Comparison of ENCODE assay signal across 8 mouse cellular contexts in the genomic region with DNA sequence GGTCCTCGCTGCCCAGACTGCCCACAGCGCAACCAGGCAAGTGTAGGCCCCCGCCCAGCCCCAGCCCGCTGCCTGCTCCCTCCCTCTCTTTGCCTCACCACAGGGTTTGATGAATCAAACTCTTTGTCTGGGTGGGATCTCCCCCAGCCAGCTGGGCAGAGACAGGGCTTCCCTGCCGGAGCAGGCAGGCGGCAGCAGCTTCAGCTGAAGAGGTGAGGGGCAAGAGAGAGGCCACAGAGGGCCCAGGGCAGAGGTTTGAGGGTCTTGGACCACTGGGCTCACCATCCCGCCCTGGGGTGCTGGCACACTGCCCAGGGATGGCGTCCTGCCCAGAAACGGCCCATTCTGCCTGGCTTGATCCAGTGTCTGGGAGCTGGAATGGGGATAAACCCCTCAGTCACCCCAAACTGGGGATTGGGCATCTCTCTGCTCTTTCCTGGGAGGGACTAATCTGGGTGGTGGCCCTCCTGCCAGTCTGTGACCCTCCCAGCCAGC. TPM values are rescaled to one million over a fixed set of nuclear protein-coding genes. Genes with fewer than 3 reads are reported as not detected.
A peak's percentile ranks its signal among the peaks of the same experiment; 100 is the strongest.
DNase-seq lines count a peak whose midpoint lies in the region; ATAC-seq lines count a peak whose summit lies in the region.

No protein-coding gene starts in this region.

- H3K9me3 ChIP-seq in neural tube, embryonic 14.5 days (ENCODE audit: control insufficient read depth, low read length), result no peaks in the 10 kb centered on the region

- peaks cover 46% of the 10 kb centered on the region for H3K27me3 ChIP-seq in neural tube, embryonic 14.5 days (ENCODE audit: control insufficient read depth, insufficient read depth, low read length)

- WGBS in neural tube, embryonic 14.5 days, result 10% methylated on average over 9 of the region's 9 CpGs

- H3K4me2 ChIP-seq in neural tube, embryonic 14.5 days (ENCODE audit: low read depth, low read length), result no peak overlapping the region

- no peak overlapping the region for H3K9ac ChIP-seq in neural tube, embryonic 14.5 days (replicated peaks; ENCODE audit: low read depth, low read length)

- peaks cover 27% of the 10 kb centered on the region for H3K4me1 ChIP-seq in neural tube, embryonic 14.5 days (ENCODE audit: control insufficient read depth, insufficient read depth, low read length)

- intact Hi-C loops in left cerebral cortex, postnatal 36 days (cut with DNase I), result loop anchor here (10.0 kb wide), 1 partner anchor 100 kb away; the partner anchor contains the start of gene Fbxo42

- no peak overlapping the region for H3K4me3 ChIP-seq in neural tube, embryonic 14.5 days (ENCODE audit: low read depth, low read length)

- DNase-seq in embryo, embryonic 11 days, result peak; percentile 21
- no peak for DNase-seq in embryo, embryonic 9.5 days (ENCODE audit: extremely low spot score)
- DNase-seq in cerebellum, adult 9-10 months, result peak; percentile 35
- DNase-seq in frontal cortex, postnatal 25 days (ENCODE audit: low spot score in 2 of 2), result peak; percentile 60 to 67
- DNase-seq in kidney, adult 9 months, result peak; percentile 60
- peak; percentile 57 to 67 for DNase-seq in left cerebral cortex, postnatal 36 days (ENCODE audit: low spot score in 2 of 2)
- no peak for DNase-seq in spleen, postnatal 14 days (ENCODE audit: low spot score in 2 of 2)

- ATAC-seq in neural tube, embryonic 14.5 days (ENCODE audit: low read depth), result peak; percentile 38

- no peaks in the 10 kb centered on the region for H3K36me3 ChIP-seq in neural tube, embryonic 14.5 days (ENCODE audit: control insufficient read depth, insufficient read depth, low read length)

- H3K27ac ChIP-seq in neural tube, embryonic 14.5 days (ENCODE audit: low read depth, low read length), result peak overlapping the region; percentile 65

RNA-seq across cellular contexts. Expression of gene Arhgef19, which starts 5.7 kb away (rescaled TPM):
- 10 to 100 TPM; 14.6 to 15.3 TPM for total RNA-seq in left cerebral cortex, postnatal 36 days (2021)
- polyA plus RNA-seq in neural tube, embryonic 14.5 days (2014; fragmentation: Nextera tagmentation; extraction: Ambion mirVana), result 0.68 and 1.6 TPM in 2 replicates

RNA-seq across cellular contexts. Expression of gene Rsg1, which starts 31.2 kb away (rescaled TPM):
- 1 to 10 TPM; 3.2 to 3.3 TPM for total RNA-seq in left cerebral cortex, postnatal 36 days (2021)
- 8.5 and 9.2 TPM in 2 replicates for polyA plus RNA-seq in neural tube, embryonic 14.5 days (2014; fragmentation: Nextera tagmentation; extraction: Ambion mirVana)

RNA-seq across cellular contexts. Expression of gene Epha2, which starts 56.1 kb away (rescaled TPM):
- total RNA-seq in left cerebral cortex, postnatal 36 days (2021), result 1 to 10 TPM; 1.4 to 1.5 TPM
- polyA plus RNA-seq in neural tube, embryonic 14.5 days (2014; fragmentation: Nextera tagmentation; extraction: Ambion mirVana), result 0.21 and 0.52 TPM in 2 replicates

Comparison
In these comparisons a context has a peak if more than half of its experiments do, and no peak if none do; other contexts are left out.
1. DNase-seq: peak in embryo, embryonic 11 days (single experiment), cerebellum, adult 9-10 months (single experiment), frontal cortex, postnatal 25 days (2 of 2), kidney, adult 9 months (single experiment) and left cerebral cortex, postnatal 36 days (2 of 2); none in embryo, embryonic 9.5 days (single experiment) and spleen, postnatal 14 days (0 of 2).